Mouse (Mus musculus) testis, adult 2 months (tissue): Measurements from ENCODE around the gene Rad50. TPM values are rescaled to one million over a fixed set of nuclear protein-coding genes. Genes with fewer than 3 reads are reported as not detected.

Source experiments
- H3K27ac ChIP-seq: fragments of 200-500 bp; 2 replicates; pipeline ENCODE4 v1.5.1; 2012; ENCODE audit warnings: low read depth, low read length; ENCODE audit not compliant: control insufficient read depth, insufficient read depth
- H3K27me3 ChIP-seq: fragments of 200-500 bp; 2 replicates; pipeline ENCODE4 v1.6.1; 2012; ENCODE audit warnings: mild to moderate bottlenecking, low read length, moderate library complexity; ENCODE audit not compliant: control insufficient read depth, insufficient read depth
- H3K36me3 ChIP-seq: fragments of 200-500 bp; 2 replicates; pipeline ENCODE4 v1.6.1; 2012; ENCODE audit warnings: mild to moderate bottlenecking, low read length; ENCODE audit not compliant: control insufficient read depth, insufficient read depth
- H3K4me1 ChIP-seq: fragments of 200-500 bp; 2 replicates; pipeline ENCODE4 v1.6.1; 2012; ENCODE audit warnings: low read length; ENCODE audit not compliant: control insufficient read depth, insufficient read depth
- H3K4me3 ChIP-seq: fragments of 200-500 bp; 2 replicates; pipeline ENCODE4 v1.5.1; 2012; ENCODE audit warnings: low read depth, mild to moderate bottlenecking, low read length, moderate library complexity, mixed read lengths; ENCODE audit not compliant: control insufficient read depth
- CTCF ChIP-seq: fragments of 200-500 bp; IDR thresholded peaks from 2 replicates; pipeline ENCODE4 v1.5.1; 2012; ENCODE audit warnings: low read depth, mild to moderate bottlenecking, inconsistent platforms, low read length, moderate library complexity; ENCODE audit not compliant: control insufficient read depth, insufficient read depth, insufficient replicate concordance
- POLR2A ChIP-seq: fragments of 200-500 bp; IDR thresholded peaks from 2 replicates; pipeline ENCODE4 v1.6.1; 2012; ENCODE audit warnings: low read depth, mild to moderate bottlenecking, inconsistent platforms, low read length, moderate library complexity; ENCODE audit not compliant: control insufficient read depth
- polyA plus RNA-seq: library from polyadenylated mRNA; depleted of rRNA; stranded (reverse); fragments of >200 nt; gene quantifications from 2 replicates; pipeline ENCODE4 v1.2.3, GENCODE M21; 2012; rRNA removed

Gene Rad50
- polyA plus RNA-seq = 3.0 and 3.2 TPM in 2 replicates

DNA sequence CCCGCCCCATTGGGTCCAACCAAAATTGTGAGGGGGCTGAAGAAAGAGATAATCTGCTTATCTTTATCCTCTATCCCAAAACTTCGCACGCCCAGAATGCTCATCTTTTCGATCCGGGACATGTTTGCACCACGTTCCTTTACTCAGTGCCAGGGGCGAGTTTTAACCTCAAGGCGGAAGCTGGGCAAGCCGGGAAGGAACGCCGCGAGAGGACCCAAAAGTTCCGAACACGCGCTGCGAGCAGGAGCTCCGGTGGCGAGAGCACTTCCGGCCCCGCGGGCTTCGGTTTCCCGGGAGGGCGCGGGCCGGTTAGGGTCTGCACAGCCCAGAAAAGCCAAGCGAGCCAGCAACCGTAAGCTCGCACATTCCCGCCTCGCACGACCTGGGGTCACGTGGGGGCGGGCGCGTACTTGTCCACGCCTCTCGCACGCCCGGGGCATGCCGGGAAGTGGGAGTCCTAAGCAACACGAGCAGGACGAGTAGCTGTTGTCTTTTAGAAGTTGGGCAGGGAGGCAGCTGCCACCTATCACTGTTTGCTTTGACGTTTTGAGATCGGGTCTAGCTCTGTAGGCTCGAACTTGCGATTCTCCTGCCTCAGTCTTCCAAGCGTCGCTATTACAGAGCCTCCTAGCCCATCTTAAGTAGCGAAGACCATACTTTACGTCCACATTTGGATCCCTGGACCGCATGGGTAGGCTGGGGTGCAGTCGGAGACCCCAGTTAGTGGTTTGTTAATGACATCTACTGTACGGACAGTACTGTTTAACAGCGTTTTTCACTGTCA, at the start of gene Rad50:
Rad50 (minus strand) TSS at position 386 of the 784 bp plus-strand sequence.
- Histone ChIP-seq H3K27ac (peak within 1 kb of the TSS; percentile 96), H3K27me3 (no peaks in the 10 kb centered on the region), H3K4me1 (peaks cover 2% of the 10 kb centered on the region; the same call in 1 of the 2 replicates), H3K36me3 (no peaks in the 10 kb centered on the region), H3K4me3 (peak within 1 kb of the TSS; percentile 99)
- TF ChIP-seq POLR2A = peak; percentile 98
- no peak for TF ChIP-seq CTCF

DNA sequence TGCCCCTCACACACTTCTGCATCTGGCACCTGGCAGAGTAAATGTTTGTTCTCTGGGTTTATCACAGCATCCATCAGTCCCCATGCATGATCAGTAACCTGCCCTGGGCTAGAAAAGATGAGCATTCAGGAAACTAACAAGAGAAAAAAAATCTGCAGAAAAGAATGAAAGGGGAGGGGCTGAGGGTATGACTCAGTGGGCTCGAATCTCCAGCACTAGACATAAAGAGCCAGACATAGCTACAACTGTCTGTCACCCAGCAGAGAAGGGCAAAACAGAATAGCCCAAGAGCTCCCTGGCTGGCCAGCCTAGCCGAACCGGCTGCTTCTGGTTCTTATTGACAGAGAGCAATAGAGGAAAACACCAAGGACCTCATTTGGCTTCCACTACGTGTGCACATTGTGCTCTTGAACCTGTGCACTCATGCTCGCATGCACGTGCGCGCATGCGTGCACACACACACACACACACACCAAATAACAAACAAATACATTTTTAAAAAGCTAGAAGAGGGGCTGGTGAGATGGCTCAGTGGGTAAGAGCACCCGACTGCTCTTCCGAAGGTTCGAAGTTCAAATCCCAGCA, 48.0 kb upstream of the Rad50 start:
- Histone ChIP-seq H3K4me3 (no peak overlapping the region), H3K36me3 (no peaks in the 10 kb centered on the region), H3K27ac (no peak overlapping the region), H3K4me1 (no peaks in the 10 kb centered on the region), H3K27me3 (no peaks in the 10 kb centered on the region)
- TF ChIP-seq POLR2A = no peak
- no peak for TF ChIP-seq CTCF

DNA sequence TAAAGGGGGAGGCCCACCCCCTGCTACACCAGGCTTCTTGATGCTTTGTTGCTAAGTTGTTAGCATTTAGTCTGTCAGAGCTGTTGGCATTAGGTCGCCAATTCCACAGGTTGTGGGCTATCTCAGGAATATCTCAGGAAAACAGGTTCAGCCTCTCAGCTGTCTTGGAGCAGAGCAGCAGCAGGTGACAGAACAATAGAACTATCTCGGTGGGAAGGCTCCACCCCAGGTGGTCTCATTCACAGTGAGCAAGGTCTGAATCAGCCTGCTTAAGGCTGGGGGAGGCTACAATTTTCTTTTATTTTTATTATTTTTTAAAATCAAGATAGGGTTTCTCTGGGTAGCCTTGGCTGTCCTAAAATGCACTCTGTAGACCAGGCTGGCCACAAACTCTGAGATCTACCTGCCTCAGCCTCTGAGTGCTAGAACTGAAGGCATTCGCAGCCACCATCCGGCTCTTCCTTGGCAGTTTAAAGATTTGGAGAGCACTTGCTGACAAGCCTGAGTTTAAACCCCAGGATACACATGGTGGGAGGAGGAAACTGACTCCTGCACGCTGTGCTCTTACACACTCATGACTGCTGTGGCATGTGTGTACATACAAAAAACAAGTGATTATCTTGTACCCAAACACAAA, 42.7 kb upstream of the Rad50 start:
- Histone ChIP-seq H3K27me3 (no peaks in the 10 kb centered on the region), H3K27ac (no peak overlapping the region), H3K36me3 (no peaks in the 10 kb centered on the region), H3K4me1 (no peaks in the 10 kb centered on the region), H3K4me3 (no peak overlapping the region)
- TF ChIP-seq CTCF (no peak), POLR2A (no peak)

DNA sequence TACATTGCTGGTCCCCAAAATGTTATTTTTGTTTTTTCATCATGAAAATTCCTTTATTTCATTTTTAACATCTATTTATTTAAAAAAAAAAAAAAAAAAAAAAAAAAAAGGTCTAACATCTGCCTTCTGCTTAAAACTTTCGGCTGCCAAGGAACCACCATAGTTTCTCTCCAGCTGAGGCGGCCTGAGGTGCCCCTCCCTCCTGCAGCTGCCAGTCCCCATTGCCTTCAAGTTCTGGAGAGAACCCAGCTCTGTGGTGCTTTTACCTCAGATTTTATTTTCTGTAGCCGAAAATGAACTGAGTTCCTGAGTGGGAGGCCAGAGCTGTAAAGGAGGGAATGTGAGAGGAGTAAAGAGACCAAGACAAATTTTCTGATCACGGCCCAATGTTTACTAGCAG, 42.2 kb upstream of the Rad50 start:
- no peak overlapping the region for H3K4me3 ChIP-seq
- no peak for TF ChIP-seq CTCF
- TF ChIP-seq POLR2A = no peak
- H3K27ac ChIP-seq = no peak overlapping the region
- H3K36me3 ChIP-seq = no peaks in the 10 kb centered on the region
- no peaks in the 10 kb centered on the region for H3K27me3 ChIP-seq
- H3K4me1 ChIP-seq = no peaks in the 10 kb centered on the region

DNA sequence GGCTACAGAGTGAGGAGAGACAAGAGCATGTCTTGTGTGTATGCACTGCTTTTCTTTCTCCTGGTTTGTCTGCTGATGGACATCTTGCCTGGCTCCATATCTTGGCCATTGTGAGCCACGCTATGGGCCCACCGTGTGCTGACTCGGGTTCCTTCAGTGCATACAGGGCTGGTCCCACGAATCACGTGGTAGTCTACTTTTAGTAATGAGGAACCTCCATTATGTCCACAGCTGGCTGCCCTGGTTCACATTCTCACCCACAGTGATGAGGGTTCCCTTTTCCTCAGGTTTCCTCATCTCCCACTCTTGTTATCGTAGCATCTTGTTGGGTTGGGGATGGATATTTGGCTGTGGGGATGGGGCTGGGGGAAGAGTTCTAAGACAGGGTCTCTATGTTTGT, 41.5 kb upstream of the Rad50 start:
- H3K4me3 ChIP-seq = no peak overlapping the region
- no peak overlapping the region for H3K27ac ChIP-seq
- TF ChIP-seq POLR2A (no peak), CTCF (no peak)
- no peaks in the 10 kb centered on the region for H3K36me3 ChIP-seq
- H3K4me1 ChIP-seq = no peaks in the 10 kb centered on the region
- H3K27me3 ChIP-seq = no peaks in the 10 kb centered on the region

DNA sequence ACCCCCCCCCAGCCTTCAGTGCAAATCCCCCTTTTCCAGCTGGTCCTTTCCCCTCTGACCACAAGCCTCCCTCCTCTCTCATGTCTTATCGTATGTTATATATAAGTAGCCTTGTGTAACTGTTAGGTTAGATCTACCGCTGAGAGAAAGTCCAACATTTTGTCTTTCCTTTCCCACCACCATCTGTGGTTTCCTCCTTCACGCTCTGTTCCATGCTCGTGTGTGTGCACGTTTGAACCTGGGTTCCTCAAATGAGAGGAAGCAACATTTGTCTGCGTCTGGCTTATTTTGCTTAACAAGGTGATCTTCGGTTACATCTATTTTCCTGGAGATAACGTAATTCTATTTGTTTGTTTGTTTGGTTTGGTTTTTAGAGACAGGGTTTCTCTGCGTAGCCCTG, 40.9 kb upstream of the Rad50 start:
- H3K4me1 ChIP-seq = no peaks in the 10 kb centered on the region
- no peak for TF ChIP-seq POLR2A
- no peak for TF ChIP-seq CTCF
- no peak overlapping the region for H3K4me3 ChIP-seq
- no peaks in the 10 kb centered on the region for H3K27me3 ChIP-seq
- no peaks in the 10 kb centered on the region for H3K36me3 ChIP-seq
- no peak overlapping the region for H3K27ac ChIP-seq

DNA sequence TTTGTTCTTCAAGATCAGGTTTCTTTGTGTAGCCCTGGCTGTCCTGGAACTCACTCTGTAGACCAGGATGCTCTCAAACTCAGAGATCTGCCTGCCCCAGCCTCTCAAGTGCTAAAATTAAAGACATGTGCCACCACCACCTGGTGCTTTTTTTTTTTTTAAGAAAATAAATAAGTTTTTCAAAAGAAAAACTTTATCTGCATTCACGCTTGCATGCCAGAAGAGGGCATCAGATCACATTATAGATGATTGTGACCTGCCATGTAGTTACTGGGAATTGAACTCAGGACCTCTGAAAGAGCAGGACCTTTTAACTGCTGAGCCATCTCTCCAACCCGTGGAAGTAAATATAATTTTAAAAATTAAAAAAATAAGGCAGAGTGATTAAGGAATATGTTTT, 38.1 kb upstream of the Rad50 start:
- TF ChIP-seq POLR2A (no peak), CTCF (no peak)
- Histone ChIP-seq H3K27ac (no peak overlapping the region), H3K36me3 (no peaks in the 10 kb centered on the region), H3K4me3 (no peak overlapping the region), H3K27me3 (no peaks in the 10 kb centered on the region), H3K4me1 (no peaks in the 10 kb centered on the region)
